Mouse (Mus musculus): ENCODE data around the gene Nt5c3b.

The Nt5c3b gene

DNA sequence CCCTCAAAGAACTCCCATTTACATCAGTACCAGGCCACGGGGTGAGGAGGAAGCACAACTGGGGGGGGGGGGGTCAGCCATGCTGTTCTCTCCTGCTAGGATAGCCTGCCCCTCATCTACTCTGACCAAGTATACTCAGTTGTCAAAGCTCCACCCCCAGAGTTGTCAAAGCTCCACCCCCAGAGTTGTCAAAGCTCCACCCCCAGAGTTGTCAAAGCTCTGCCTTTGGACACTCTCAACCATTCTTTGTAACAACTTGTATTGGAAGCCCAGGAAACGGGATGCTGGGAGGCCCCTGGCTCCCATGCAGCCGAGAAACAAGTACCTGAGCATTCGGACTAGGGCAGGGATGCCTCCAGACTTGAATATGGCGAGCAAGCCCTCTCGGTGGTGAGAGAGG, 58.9 kb downstream of the Nt5c3b start:
- in situ Hi-C loops (cut with MboI, MseI): no loop called here

DNA sequence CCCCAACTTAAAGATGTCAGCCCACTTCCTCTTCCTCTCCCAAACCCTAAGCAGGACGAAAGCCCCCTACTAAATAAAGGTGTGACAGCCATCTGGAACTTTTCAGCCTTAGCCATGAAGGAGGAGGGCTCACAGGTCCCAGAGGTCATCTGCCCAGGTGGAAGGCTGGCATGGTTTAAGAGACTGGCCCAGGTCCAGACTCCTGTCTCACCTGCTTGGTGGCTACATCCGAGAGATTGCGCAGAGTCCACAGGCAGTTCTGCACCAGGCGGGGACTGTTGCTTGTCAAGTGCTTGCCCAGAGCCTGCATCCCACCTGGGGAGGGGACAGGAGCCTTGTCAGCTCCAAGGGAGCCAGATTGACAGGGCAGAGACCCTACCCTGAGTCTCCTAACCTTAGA, 62.3 kb downstream of the Nt5c3b start:
- in situ Hi-C loops (cut with MboI, MseI): no loop called here

DNA sequence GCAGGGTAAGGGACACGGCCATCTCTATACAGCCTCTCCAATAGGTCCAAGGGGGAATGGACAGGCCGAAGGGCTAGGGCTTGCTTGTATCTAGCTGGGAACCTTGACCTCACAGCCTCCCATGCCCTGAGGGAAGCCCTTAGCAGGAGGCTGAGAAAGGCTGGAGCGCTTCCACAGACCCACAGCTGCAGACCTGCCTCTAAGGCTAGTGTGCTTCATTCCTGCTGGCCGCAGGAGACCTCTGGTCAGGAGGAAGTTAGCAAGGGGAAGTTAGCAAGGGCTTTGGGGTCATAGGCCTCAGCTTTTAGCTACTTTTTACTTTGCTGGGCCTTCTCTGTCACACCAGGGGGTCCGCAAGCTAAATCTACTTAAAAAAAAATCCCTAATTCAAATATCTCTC, 63.2 kb downstream of the Nt5c3b start:
- in situ Hi-C loops (cut with MboI, MseI): no loop called here

DNA sequence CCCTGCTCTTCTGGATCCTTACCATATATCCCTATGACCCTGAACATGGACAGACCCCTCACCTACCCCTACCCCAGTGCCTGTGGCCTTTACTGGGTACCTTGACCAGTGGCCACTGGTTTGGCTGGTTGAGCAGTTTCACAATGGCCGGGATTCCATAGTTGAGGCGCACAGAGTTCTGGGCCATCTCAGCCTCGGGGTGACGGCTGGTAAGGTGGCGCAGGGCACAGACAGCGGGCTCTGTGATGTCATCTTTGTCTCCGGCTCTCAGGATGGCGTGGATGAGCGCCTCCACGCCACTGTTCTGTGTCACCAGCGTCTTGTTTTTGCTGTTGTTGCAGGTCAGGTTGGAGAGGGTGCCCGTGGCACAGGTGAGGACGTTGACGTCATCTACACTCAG, 63.6 kb downstream of the Nt5c3b start:
- in situ Hi-C loops (cut with MboI, MseI): no loop called here

DNA sequence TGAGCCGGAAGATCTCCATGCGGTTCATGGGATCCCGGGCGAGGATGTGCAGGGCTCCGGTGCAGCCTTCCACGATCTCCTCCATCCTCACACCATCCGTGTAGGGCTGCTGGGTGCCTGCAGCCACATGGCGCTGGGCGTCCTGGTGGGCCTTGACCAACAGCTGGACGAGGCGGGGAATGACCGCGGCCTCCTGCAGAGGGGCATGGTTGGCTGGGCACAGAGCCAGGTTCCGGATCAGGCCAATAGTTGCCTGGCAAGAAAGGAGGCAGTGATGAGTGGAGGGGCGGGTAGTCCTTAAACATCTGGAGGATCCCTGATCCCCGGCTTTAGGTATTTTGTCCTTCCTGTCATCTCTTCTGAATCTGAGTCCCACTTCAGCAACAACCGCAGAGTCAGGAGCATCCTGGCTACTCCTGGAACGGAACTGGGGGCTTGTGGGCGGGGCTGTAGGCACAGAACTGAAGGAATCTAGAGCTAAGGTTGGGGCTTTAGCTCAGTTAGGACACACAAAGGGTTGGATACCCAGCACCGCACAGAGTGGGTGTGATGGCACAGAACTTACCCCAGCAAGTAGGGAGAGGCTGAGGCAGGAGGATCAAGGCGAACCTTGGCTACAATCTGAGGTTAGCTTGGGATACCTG, 64.7 kb downstream of the Nt5c3b start:
- in situ Hi-C loops (cut with MboI, MseI): no loop called here

DNA sequence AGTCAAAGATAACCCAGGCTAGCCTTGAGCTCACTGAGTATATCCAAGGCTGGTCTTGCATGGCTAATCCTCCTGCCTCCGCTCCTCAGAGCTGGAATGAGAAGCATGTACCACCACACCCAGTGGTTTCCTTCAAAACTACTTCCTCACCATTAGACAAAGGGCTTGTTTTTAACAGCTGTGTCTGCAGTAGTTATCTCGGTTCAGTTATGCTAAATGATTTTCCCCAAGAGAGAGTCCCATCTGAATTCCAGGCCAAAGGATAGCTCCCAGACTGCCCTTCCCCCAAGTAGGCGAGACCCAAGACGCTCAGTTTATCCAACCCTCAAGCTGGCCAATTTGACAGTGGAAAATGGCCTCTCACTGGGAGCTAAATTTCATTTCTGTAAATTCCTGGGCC, 65.6 kb downstream of the Nt5c3b start:
- in situ Hi-C loops (cut with MboI, MseI): no loop called here

DNA sequence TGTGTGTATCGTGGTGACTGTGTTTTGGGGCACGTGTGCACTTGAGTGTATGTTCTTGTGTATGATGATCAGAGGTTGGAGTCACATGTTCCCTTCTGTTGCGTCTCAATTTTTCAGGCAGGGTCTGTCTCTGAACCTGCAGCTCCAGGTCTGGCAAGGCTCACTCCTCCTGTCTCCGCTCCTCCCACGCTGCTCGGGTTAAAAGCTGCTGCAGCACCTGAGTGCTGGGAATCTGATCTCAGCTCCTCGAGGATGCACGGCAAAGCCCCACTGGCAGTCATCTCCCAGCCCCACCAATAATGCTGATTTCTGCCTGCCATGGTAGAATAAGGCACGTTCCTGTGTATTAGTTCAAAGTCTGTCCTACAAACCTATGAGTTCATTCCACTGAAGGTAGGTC, 66.5 kb downstream of the Nt5c3b start:
- in situ Hi-C loops (cut with MboI, MseI): no loop called here

Measured in regulatory T cell (primary cell).